Comparison of ENCODE assay signal across 9 mouse cellular contexts in genomic region chr19:4193129-4193528, GRCm38 (mm10). TPM values are rescaled to one million over a fixed set of nuclear protein-coding genes. Genes with fewer than 3 reads are reported as not detected.
DNase-seq lines count a peak whose midpoint lies in the region; ATAC-seq lines count a peak whose summit lies in the region.
"Had no signal": no experiment of that assay in that cellular context is flagged by ENCODE, and none has a peak within 500 bp of the region (broad histone marks: within the 10 kb centered on the region; RNA-seq: fewer than 3 reads in every experiment).

No protein-coding gene starts in this region.

- peak overlapping the region; percentile 78 for H3K4me2 ChIP-seq in lung, embryonic 15.5 days
- peak overlapping the region; percentile 93 for H3K4me2 ChIP-seq in forebrain, embryonic 11.5 days (ENCODE audit: low read depth, low read length, severe bottlenecking)
- peak overlapping the region; percentile 93 for H3K4me2 ChIP-seq in neural tube, embryonic 15.5 days

- DNase-seq in lung, postnatal 14 days = no peak
- no peak for DNase-seq in forebrain, embryonic 11.5 days (ENCODE audit: low spot score)
- no peak for DNase-seq in limb, embryonic 10.5 days (ENCODE audit: low spot score)
- no peak for DNase-seq in left cerebral cortex, postnatal 14 days (ENCODE audit: low spot score in 2 of 2)
- DNase-seq in ovary, postnatal 36 days (ENCODE audit: low spot score) = no peak
- no peak for DNase-seq in urinary bladder, postnatal 4 days (ENCODE audit: low spot score in 2 of 2)
- DNase-seq: adrenal gland, postnatal 25 days had no signal

- intact Hi-C loops in left cerebral cortex, postnatal 14 days (cut with DNase I) = no loop called here

- H3K27me3 ChIP-seq in lung, embryonic 15.5 days = no peaks in the 10 kb centered on the region
- H3K27me3 ChIP-seq in forebrain, embryonic 11.5 days (ENCODE audit: control insufficient read depth, insufficient read depth, low read length) = no peaks in the 10 kb centered on the region
- no peaks in the 10 kb centered on the region for H3K27me3 ChIP-seq in limb, embryonic 10.5 days (ENCODE audit: low read depth, poor library complexity, severe bottlenecking)
- no peaks in the 10 kb centered on the region for H3K27me3 ChIP-seq in neural tube, embryonic 15.5 days (replicated peaks)

- no peaks in the 10 kb centered on the region for H3K9me3 ChIP-seq in lung, embryonic 15.5 days
- no peaks in the 10 kb centered on the region for H3K9me3 ChIP-seq in forebrain, embryonic 11.5 days (ENCODE audit: control insufficient read depth, low read length)
- no peaks in the 10 kb centered on the region for H3K9me3 ChIP-seq in limb, embryonic 10.5 days (replicated peaks)
- no peaks in the 10 kb centered on the region for H3K9me3 ChIP-seq in neural tube, embryonic 15.5 days (replicated peaks)

- H3K9ac ChIP-seq in lung, embryonic 15.5 days = peak overlapping the region; percentile 99
- H3K9ac ChIP-seq in forebrain, embryonic 11.5 days (ENCODE audit: low read length) = peak overlapping the region; percentile 97
- H3K9ac ChIP-seq in neural tube, embryonic 15.5 days (replicated peaks) = peak overlapping the region; percentile 99

- no peak for ATAC-seq in lung, embryonic 15.5 days (ENCODE audit: borderline replicate concordance, extremely low read depth, low FRiP score, low TSS enrichment)
- ATAC-seq in forebrain, embryonic 11.5 days (replicated peaks; ENCODE audit: low FRiP score) = no peak
- ATAC-seq in neural tube, embryonic 15.5 days (ENCODE audit: low FRiP score) = no peak

- peaks cover 45% of the 10 kb centered on the region for H3K36me3 ChIP-seq in lung, embryonic 15.5 days
- H3K36me3 ChIP-seq in forebrain, embryonic 11.5 days (ENCODE audit: control insufficient read depth, insufficient read depth, low read length) = peaks cover 18% of the 10 kb centered on the region
- H3K36me3 ChIP-seq in limb, embryonic 10.5 days = peaks cover 56% of the 10 kb centered on the region
- peaks cover 42% of the 10 kb centered on the region for H3K36me3 ChIP-seq in neural tube, embryonic 15.5 days

- 43% methylated on average over 6 of the region's 6 CpGs for WGBS in lung, embryonic 15.5 days
- WGBS in forebrain, embryonic 11.5 days = 73% methylated on average over 6 of the region's 6 CpGs
- 70% methylated on average over 6 of the region's 6 CpGs for WGBS in limb, embryonic 10.5 days
- 58% methylated on average over 6 of the region's 6 CpGs for WGBS in neural tube, embryonic 15.5 days

- H3K4me1 ChIP-seq in lung, embryonic 15.5 days = peaks cover 31% of the 10 kb centered on the region
- H3K4me1 ChIP-seq in forebrain, embryonic 11.5 days (replicated peaks; ENCODE audit: control insufficient read depth, insufficient read depth, low read length) = peaks cover 10% of the 10 kb centered on the region
- H3K4me1 ChIP-seq in limb, embryonic 10.5 days = peaks cover 66% of the 10 kb centered on the region
- peaks cover 50% of the 10 kb centered on the region for H3K4me1 ChIP-seq in neural tube, embryonic 15.5 days

- H3K27ac ChIP-seq in lung, embryonic 15.5 days = no peak overlapping the region
- no peak overlapping the region for H3K27ac ChIP-seq in forebrain, embryonic 11.5 days (ENCODE audit: low read depth, low read length)
- H3K27ac ChIP-seq in limb, embryonic 10.5 days = peak overlapping the region; percentile 98
- peak overlapping the region; percentile 94 for H3K27ac ChIP-seq in neural tube, embryonic 15.5 days (replicated peaks)

- H3K4me3 ChIP-seq in lung, embryonic 15.5 days = peak overlapping the region; percentile 90
- peak overlapping the region; percentile 89 for H3K4me3 ChIP-seq in forebrain, embryonic 11.5 days (ENCODE audit: low read depth, low read length)
- H3K4me3 ChIP-seq in limb, embryonic 10.5 days = peak overlapping the region; percentile 97
- H3K4me3 ChIP-seq in neural tube, embryonic 15.5 days (replicated peaks) = peak overlapping the region; percentile 97

RNA-seq across cellular contexts. Expression of gene Ppp1ca, which starts 1.3 kb away (rescaled TPM):
- 974 TPM in 2 replicates for polyA plus RNA-seq in lung, embryonic 15.5 days (2015; fragmentation: Nextera tagmentation; extraction: Ambion mirVana)
- polyA plus RNA-seq in forebrain, embryonic 11.5 days (2014; fragmentation: Nextera tagmentation; extraction: Ambion mirVana) = 856 and 864 TPM in 2 replicates
- polyA plus RNA-seq in limb, embryonic 10.5 days (2016; fragmentation: Nextera tagmentation; extraction: Ambion mirVana) = 1,070 and 1,129 TPM in 2 replicates
- 589 and 681 TPM in 2 replicates for polyA plus RNA-seq in neural tube, embryonic 15.5 days (2015; fragmentation: Nextera tagmentation; extraction: Ambion mirVana)
- total RNA-seq in left cerebral cortex, postnatal 14 days (2021) = 100 to 1,000 TPM; 323 to 336 TPM

RNA-seq across cellular contexts. Expression of gene Tbc1d10c, which starts 2.0 kb away (rescaled TPM):
- polyA plus RNA-seq in lung, embryonic 15.5 days (2015; fragmentation: Nextera tagmentation; extraction: Ambion mirVana) = 2.5 and 6.7 TPM in 2 replicates
- 0.43 and 1.3 TPM in 2 replicates for polyA plus RNA-seq in forebrain, embryonic 11.5 days (2014; fragmentation: Nextera tagmentation; extraction: Ambion mirVana)
- polyA plus RNA-seq in limb, embryonic 10.5 days (2016; fragmentation: Nextera tagmentation; extraction: Ambion mirVana) = 0.21 and 1.2 TPM in 2 replicates
- polyA plus RNA-seq in neural tube, embryonic 15.5 days (2015; fragmentation: Nextera tagmentation; extraction: Ambion mirVana) = 0.74 and 20.7 TPM in 2 replicates
- 1 to 10 TPM; 1.6 to 1.8 TPM for total RNA-seq in left cerebral cortex, postnatal 14 days (2021)

RNA-seq across cellular contexts. Expression of gene Rad9a, which starts 8.3 kb away (rescaled TPM):
- polyA plus RNA-seq in lung, embryonic 15.5 days (2015; fragmentation: Nextera tagmentation; extraction: Ambion mirVana) = 32.5 and 34.7 TPM in 2 replicates
- 49.9 and 52.6 TPM in 2 replicates for polyA plus RNA-seq in forebrain, embryonic 11.5 days (2014; fragmentation: Nextera tagmentation; extraction: Ambion mirVana)
- 58.2 and 61.5 TPM in 2 replicates for polyA plus RNA-seq in limb, embryonic 10.5 days (2016; fragmentation: Nextera tagmentation; extraction: Ambion mirVana)
- 24.3 and 27.2 TPM in 2 replicates for polyA plus RNA-seq in neural tube, embryonic 15.5 days (2015; fragmentation: Nextera tagmentation; extraction: Ambion mirVana)
- 1 to 10 TPM; 6.4 to 9.0 TPM for total RNA-seq in left cerebral cortex, postnatal 14 days (2021)

RNA-seq across cellular contexts. Expression of gene Carns1, which starts 17.9 kb away (rescaled TPM):
- polyA plus RNA-seq in lung, embryonic 15.5 days (2015; fragmentation: Nextera tagmentation; extraction: Ambion mirVana) = 2.4 and 2.8 TPM in 2 replicates
- polyA plus RNA-seq in forebrain, embryonic 11.5 days (2014; fragmentation: Nextera tagmentation; extraction: Ambion mirVana) = 3.1 and 3.2 TPM in 2 replicates
- 3.2 and 3.3 TPM in 2 replicates for polyA plus RNA-seq in limb, embryonic 10.5 days (2016; fragmentation: Nextera tagmentation; extraction: Ambion mirVana)
- polyA plus RNA-seq in neural tube, embryonic 15.5 days (2015; fragmentation: Nextera tagmentation; extraction: Ambion mirVana) = 5.9 and 6.4 TPM in 2 replicates
- 1 to 10 TPM; 3.8 to 5.9 TPM for total RNA-seq in left cerebral cortex, postnatal 14 days (2021)

RNA-seq across cellular contexts. Expression of gene Clcf1, which starts 20.9 kb away (rescaled TPM):
- 4.7 and 5.5 TPM in 2 replicates for polyA plus RNA-seq in lung, embryonic 15.5 days (2015; fragmentation: Nextera tagmentation; extraction: Ambion mirVana)
- polyA plus RNA-seq in forebrain, embryonic 11.5 days (2014; fragmentation: Nextera tagmentation; extraction: Ambion mirVana) = 1.0 and 1.8 TPM in 2 replicates
- 4.3 and 6.0 TPM in 2 replicates for polyA plus RNA-seq in limb, embryonic 10.5 days (2016; fragmentation: Nextera tagmentation; extraction: Ambion mirVana)
- polyA plus RNA-seq in neural tube, embryonic 15.5 days (2015; fragmentation: Nextera tagmentation; extraction: Ambion mirVana) = 0.78 and 2.2 TPM in 2 replicates
- total RNA-seq in left cerebral cortex, postnatal 14 days (2021) = 1 to 10 TPM; 1.3 to 1.5 TPM

Comparison
In these comparisons a context has a peak if more than half of its experiments do, and no peak if none do; other contexts are left out.
1. H3K27ac ChIP-seq: peak in limb, embryonic 10.5 days (single experiment) and neural tube, embryonic 15.5 days (single experiment); none in lung, embryonic 15.5 days (single experiment) and forebrain, embryonic 11.5 days (single experiment).
2. Peak in every context shown above with its lines, with median percentiles within 50 percentile points of each other: H3K4me2 ChIP-seq, H3K4me3 ChIP-seq and H3K9ac ChIP-seq.